Mouse (Mus musculus): ENCODE data around the gene 4930453N24Rik.

DNA sequence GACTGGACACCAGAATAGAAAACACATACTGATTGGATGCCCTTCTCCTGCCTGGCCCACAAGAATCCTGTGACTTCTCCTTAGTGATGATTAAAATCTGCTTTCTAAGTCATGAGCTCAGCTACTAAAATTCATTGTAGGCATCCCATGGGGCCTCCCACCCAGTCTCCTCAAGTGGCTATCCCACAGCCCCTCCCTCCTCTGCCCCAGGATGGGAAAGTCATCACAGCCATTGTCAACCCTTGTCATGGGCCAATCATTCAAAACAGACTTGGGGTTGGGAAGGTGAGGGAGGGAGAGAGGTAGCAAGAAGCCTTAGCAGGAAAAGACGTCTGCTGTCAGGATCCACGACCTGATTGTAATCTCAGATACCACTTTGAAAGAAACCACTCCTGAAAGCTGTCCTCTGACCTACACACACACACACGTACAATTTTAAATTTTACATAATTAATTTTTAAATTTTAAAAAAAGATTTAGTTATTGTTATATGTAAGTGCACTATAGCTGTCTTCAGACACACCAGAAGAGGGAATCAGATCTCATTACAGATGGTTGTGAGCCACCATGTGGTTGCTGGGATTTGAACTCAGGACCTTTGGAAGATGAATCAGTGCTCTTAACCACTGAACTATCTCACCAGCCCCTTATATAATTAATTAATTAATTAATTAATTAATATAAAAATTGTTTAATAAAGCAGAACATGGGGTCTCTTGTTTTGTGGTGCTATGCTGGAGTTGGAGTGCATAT lies 16.8 kb downstream of the 4930453N24Rik start:
- TF ChIP-seq CTCF (IDR thresholded peaks at IDR 0.05; ENCODE audit: low read depth) (no peak), EP300 (IDR thresholded peaks at IDR 0.05; ENCODE audit: low read depth) (no peak)
